Mouse (Mus musculus): ENCODE data around the gene Ccl9.

The Ccl9 gene

DNA sequence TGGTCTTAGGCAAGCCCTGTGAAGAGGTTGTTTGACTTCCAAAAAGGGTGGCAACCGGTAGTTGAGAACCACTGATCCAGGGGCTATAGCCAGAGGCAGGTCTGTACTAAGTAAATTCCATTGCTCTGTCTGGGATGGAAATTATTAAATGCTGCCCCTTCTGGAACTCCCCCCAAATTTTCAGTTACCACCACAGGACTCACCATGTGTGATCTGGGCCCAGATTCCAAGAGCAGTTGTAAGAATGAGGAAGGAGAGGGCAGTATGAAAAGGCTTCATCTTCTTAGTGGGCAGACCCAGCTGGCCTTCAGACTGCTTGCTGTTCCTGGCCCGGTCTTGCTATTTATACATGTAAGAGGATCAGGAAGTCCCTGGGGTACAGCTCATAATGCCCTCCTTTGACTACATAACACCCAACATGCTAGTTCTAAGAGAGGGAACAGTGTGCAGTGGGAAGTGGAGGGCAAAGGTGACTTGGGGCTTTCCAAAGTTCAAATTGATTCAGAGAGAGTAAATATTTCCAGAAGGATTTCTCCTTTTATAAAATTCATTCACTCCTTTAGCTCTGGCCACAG is at the start of gene Ccl9:
TSS of gene Ccl9 (minus strand) at position 451 of the 575 bp plus-strand sequence.
- DNase-seq, result no peak

DNA sequence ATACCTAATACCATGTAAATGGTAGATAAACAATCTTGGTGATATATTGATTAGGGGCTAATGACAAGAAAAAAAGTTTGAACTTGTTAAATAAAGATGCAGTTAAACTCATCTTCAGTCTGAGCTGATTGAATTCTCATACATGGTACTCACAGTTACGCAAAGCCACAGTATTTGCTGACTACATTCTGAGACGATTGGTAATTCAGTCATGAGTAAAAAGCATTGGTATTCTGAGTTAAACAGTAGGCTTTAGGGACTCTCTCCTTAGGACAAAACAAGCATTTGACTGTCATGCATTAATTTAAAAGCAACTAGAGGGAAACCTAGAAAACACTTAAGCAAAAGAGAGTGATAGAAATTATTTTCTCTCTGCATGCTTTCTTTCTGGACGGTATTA is 45.1 kb upstream of the Ccl9 start:
- DNase-seq, result no peak

DNA sequence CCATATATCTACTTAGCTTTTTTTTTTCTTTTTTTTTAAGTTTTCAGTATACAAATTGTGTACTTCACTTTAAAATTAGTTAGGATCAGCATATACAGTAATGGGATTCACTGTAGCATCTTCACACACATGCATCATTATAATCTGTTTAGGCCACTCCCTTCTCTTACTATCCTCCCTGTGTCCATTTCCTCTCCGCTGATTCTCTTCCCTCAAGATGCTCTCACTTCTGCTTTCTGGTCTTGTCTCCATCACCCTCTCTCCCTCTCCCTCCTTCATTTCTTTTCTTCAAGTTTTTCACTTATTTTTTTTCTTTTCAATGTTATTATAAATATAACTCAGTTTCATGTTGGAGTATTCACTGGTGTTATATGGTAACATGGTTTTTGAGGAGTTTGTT is 40.6 kb upstream of the Ccl9 start:
- no peak for DNase-seq

DNA sequence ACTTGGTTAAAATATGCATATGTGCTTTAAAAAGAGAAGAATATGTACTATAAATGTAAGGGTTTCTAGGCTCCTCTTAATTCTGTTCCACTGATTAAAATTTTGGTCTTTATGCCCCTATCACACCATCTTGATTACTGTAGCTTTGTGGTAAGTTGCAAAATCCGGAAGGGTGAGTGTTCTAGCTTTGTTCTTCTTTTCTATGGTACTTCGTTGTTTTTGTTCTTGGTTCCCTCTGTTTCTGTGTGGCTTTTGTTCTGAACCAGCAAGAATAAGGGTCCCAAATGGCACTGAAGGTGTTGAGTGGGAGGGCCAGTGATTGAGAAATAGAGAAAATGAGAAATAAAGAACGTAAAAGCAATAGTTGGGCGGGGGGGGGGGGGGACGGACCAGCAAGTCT is 39.8 kb upstream of the Ccl9 start:
- no peak for DNase-seq

DNA sequence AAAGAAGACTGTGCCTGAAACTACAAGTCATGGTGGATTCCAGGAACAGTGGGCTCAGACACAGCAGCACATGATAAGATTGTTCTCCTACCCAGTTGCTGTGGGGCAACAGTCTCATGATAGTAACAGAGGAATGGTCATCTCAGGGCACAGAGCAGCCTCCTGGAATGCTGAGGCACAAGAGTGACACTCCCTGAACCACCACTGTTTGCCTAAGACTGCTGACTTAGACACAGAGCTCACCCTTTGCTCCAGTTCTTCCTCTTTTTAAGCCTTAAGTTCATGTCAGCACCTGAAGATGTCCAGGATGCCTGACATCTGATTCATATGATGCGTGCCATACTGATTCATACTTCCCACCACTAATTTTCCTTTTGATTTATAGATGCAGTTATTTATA is 38.1 kb upstream of the Ccl9 start:
- no peak for DNase-seq

DNA sequence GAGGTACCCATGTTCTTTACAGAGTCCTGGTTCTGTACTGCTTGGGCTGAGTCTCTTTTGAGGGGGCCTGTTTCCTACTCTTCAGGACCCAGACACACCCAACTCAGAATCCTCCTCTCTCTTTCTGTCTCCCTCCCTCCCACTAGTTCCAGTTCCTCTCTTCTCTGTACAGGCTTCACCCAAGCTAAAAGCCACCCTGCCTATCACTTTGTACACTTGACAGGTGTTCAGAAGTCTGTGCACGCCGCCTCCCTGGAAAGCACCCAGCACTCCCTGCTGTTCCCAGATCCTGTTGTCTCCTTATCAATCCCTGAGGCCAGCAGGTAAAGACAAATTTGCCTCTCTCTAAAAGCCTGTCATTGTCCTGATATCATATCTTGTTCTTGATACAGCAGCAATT is 32.5 kb upstream of the Ccl9 start:
- no peak for DNase-seq

DNA sequence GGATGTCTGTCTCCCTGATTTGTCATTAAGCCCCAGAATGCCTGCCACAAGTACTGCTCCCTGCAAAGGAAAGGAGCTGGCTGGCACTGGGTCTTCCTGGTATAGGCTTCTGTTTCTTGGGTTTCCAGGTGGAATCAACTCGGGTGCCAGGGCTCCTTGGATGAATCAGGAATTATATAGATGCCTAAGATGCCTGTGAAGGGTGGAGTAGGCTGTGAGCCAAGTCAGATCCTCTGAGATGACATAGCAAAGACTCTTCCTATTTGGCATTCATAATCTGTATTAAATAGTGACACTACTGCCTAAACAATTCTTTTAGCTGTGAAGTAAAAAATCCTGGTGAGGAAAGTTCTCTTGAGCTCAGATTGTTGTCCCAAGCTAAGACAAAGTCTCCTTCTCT is 28.0 kb upstream of the Ccl9 start:
- DNase-seq, result no peak

DNA sequence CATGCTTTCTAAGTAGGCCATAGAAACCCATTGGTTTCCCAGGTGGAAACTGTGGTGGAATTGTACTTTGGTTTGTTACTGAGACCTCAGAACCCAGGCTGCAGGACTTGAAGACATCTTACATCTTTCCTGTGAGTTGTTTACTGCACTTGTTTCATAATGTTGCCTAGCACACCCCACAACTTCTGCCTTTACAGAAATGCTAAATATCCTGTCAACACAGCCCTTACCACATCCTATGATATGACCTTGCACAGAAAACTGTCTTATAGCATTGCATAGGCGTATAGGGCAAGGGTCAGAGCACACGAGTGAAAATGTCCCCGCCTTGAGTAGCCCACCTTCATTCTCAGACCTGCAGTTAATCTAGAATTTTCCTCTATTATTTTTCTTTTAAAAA is 27.1 kb upstream of the Ccl9 start:
- no peak for DNase-seq

DNA sequence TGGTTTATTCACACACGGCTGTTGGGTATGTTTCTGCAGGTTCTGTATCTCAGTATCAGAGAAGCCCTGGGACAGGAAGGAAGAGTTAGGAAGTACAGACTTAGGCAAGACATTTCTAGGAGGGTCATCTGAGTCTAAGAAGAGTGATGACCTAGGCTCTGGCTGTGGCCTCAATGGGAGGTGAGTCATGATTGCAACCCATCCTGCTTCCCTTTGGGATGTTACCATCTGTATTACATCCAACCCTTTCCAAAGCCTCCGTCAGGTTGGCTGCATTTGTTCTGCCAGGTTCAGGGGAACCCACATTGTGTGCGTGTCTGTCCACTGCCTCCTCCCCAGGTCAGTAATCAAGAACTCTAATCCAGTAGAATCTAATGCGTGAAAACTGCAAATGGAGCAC is 26.3 kb upstream of the Ccl9 start:
- DNase-seq, result no peak

DNA sequence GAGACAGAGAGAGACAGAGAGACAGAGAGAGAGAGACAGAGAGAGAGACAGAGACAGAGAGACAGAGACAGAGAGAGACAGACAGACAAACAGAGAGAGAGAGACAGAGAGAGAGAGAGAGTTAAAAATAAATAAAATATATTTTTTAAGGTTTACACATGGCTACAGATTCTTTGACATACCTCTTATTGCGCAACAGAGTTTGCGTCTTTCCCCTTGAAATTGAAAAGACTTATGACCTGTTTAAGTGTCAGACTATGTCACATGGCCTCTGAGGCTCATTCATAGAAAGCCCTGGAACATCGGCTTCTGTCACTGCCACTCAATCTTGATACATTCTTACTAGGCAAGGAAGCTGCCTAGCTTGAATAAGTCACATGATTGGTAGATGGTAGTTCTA is 25.0 kb upstream of the Ccl9 start:
- DNase-seq, result no peak

DNA sequence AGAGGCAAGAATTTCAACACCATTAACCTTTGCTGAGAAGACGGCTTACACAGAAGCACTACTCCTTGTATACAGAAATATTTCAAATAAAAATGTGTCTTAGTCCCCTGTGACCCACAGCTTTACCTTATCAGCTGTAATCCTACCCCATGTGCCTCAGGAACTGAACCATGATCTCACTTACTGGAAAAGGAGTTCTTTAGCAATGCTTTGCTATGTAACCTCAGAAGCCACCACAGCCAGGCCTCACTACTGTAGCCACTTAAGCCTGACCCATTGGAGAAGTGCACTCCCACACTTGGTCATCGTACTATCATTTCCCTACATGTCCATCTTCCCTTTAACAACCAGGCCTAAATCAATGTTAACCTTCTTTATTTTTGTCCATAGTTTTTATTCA is 22.1 kb upstream of the Ccl9 start:
- DNase-seq, result no peak

DNA sequence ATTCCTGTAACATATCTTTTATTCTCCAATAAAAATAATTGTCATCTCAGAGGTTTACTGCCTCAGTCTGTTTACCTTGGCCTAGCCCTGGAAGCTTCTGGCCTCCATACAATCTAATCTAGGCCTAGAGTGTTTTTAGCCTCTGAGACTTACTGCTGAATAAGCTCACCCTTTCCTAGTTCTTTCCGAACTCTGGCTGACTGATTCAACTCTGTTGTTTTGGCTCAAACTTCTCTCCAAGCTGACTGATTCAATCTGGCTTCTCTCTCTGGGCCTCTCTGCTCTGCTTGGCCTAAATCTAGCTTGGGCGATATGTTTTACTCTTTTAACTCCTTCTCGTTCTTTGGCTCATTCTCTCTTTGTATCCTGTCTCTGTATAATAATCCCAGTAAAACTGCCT is 20.6 kb upstream of the Ccl9 start:
- DNase-seq, result no peak

DNA sequence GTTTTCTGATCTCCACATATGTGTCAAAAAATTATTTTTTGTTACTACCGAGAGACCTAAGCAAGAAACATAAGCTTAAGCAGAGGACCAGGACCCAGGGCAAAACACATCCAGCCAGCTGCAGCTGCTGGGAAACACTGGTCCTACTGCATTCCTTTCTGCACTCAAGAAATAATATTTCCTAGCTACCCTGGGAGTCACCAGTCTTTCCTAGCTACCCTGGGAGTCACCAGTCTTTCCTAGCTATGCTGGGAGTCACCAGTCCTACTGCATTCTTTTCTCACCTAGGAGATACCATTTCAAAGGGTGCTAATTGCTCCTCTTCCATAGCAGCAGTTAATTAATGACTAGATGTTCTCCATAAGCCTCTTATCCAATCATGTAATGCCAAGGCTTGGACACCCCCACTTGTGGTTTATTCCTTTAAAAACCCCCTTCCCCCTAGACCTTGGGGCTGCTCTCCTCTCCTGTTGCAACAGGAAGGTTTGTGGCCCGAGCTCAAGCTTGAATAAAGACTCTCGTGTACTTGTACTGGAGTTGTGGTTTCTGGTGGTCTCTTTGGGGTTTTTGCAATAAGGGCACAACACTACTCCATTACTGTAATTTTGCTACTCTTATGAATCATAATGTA is 19.9 kb upstream of the Ccl9 start:
- no peak for DNase-seq

DNA sequence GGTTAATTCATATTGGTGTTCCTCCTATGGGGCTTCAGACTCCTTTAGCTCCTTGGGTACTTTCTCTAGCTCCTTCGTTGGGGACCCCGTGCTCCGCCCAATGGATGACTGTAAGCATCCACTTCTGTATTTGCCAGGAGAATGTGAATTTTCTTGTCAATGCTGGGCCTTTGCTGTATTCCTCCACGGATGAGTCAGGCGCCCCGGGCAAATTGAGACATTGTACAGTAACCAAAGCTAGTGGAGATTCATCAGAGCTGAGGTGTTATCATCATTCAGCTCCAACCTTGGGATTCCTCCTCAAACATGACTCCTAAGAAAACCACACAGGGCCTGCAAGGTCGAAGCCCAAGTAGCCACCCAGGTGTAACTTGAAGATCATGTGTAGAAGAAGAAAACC is 19.4 kb upstream of the Ccl9 start:
- DNase-seq, result no peak

DNA sequence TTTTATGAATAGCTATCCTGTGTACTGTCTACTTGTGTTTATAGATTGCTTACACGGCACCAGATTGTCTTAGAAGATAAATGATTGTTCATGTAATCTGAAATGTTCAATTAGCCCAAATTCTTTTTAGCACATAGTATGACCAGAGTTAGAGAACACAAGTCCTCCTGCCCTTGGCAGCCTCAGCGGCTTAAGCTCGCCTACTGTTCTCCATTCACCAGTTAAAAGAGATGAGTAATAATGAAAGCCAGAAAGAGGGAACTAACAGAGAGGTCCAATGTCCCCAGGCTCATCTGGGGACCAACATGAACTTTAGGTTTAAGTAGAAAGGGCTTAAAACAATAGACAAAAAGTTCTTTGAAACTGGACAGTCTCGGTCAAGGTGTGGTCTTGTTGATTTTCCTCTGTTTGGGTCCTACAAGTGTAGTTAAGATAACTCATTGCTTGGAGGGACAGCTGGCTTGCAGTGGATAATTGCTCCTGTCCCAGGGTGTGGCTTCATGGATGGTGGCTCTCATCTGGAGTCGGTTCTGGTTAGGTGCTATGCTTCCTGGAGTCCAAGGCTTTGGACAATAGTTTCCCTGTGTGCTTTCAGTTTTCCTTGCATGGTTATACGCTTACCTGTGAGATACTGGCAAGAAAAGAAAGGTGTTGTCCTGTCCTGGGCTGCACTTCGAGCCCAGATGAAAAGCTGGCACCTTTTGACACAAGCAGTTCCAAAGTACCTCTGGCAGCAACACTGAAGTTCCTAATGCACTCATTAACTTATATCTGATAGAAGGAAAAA is 17.4 kb upstream of the Ccl9 start:
- DNase-seq, result no peak

DNA sequence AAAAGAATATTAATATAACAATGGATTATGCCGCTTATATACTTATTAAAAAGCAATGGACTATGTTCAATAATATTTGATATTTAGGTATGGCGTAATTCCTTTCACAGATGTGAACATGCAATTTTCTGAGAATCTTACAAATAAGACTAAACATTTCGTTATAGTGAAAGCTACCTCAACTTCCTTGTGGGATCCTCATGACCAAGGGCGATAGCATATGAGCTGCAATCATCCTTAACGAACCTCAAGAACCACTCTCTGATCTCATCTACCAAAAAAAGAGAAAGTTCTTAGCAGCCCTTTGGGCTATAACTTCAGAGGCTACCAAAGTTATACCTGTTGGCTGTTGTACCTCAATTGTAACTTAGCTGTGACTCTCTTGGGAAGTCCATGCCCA is 15.0 kb upstream of the Ccl9 start:
- DNase-seq, result no peak

DNA sequence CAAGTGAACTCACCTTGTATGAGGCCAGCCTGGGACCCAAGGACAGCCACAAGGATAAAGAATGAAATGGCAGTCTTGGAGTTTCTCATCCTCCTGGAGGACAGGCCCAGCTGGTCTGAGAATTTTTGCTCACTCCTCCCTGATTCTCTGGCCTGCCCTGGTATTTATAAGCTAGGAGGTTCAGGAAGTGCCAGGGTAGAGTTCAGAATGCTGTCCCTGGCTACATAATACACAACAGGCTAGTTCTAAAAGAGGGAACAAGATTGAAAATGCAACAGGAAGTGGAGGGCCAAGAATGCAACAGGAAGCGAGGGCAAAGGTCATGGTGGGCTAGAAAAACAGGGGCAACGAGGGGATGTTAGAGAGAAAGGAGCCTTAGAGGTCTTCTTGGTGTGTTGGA is 14.4 kb upstream of the Ccl9 start, which contains the start of gene Ccl6:
TSS of gene Ccl6 (minus strand) at position 235 of the 400 bp plus-strand sequence.
- no peak for DNase-seq

DNA sequence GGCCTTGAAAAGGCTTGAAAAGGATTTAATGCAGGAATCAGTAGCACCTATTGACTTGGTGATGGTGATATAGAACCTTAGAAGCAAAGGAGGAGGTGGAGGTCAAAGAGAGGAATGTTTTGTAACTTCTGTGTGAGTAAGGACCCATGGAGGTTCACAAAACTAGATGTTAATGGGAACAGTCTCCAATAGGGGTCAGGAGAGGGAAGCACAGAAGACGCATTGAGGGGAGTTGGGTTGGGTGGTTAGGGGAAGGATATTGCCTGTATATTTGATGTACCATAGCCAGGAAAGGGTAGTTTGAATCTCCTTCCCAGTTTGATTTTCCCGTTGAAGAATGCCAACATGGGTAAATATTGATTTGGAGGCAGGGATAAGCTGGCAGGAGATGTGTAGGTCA is 5.8 kb upstream of the Ccl9 start:
- DNase-seq, result no peak

DNA sequence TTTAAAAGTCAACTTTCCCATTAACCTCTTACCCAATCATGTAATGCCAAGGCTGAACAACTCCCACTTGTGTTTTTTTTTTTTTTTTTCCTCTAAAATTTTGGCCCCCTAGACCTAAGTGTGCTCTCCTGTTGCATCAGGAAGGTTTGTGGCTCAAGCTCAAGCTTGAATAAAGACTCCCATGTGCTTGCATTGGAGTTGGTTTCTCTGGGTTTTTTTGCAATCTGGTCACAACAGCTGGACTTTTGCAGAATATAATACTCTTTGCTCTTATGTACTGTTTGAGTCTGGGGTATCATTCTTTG is 5.0 kb upstream of the Ccl9 start:
- no peak for DNase-seq

DNA sequence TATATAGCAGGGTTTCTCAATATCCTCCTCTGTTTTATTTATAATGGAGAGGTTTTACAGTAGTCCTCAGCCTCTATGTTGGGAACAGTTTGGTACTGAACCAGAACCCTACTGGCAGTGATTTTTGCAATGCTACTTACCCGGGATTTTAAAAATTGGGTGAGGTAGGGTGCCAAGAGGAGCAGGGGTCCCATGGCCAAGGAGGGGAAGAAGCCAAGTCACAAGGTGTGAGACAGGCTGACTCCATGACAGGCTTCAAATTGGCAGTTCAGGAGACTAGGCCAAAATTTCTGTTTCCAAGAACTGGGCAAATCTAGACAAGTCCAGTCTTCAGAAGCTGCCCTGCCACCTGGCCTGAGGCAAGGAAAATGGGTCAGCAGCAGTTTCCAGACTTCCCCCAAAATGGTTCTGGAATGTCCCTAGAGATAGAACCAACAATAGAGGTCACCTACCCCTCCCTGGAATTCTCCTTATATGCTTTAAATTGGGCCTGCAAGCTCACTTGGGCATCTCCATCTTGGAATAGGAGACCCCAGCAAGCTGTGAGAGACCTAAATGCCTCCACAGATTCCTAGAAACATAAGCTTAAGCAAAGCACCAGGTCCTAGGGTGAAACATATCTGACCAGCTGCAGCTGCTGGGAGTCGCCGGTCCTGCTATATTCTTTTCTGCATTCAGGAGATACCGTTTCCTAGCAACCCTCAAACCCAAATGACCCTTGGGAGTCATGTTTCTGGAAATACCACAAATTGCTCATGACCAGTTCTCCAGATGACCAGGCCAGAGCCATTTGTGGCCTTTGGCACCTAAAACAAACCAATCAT is 4.4 kb upstream of the Ccl9 start:
- no peak for DNase-seq

DNA sequence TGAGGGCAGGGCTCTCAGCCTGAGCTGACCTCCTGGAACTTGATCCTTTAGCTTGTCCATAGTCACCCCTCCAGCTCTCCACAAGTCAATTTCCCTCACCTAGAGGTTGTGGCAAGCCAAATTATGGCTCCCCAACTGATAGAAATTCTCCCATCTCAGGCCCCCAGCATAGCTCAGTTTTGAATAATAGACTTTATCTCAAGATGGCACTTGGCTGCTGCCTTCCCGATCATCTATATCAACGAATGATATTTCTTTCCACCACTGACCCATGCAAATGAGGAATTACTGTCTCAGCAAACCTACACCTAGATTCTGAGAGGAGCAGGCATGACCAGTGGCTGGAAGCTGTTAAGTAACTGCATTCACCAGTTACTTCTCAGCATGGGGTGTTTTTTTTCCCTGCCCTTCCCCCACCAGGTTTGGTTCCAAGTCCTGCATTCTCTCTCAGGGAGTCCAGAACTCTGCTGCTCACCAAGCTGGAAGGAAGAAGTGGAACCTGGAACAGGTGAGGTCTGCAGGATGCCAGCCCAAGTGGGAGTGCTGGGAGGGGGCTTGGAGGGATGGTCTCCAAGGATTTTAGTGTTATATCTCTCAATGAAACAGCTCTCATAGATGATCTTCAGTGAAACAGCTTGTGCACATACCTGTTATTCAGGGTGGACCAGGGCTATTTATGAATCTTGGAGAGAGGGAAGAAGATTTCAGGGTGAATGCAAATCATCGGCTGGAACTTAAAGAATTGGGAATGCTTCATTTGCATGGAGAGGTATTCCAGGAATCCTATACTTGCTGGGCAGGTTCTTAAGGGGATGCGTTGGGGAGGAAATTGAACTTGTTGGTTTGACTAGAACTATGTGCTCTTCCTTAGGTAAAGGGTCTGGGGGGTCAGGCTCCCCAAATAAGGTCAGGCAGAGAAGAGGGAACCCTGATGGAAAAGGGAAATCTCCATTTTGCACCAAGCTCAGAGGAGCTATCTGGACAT is 3.5 kb upstream of the Ccl9 start:
- DNase-seq, result no peak

DNA sequence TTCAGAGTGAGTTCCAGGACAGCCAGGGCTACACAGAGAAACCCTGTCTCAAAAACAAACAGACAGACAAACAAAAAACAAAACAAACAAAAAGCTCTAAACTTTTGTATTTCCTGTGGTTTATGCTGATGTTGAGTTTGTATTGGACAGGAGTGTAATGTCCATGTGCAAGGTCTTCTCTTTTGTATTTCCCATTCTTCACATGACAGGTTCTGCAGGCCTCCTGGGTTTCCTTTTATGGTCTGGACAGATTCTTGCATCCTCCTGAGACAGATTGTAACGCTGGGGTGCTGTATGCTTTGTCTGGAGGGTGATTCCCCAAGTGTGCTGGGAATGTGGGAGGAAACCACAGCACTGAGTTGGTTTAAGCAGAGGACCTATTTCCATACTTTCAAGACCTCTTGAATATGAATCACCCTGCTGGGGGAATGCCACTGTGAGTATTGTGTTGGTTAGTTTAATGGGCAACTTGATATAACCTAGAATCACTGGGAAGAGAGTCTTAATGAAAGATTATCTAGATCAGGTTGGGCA is 2.3 kb upstream of the Ccl9 start:
- no peak for DNase-seq

Data from cerebellum, postnatal 25 days (tissue).